Mouse (Mus musculus): Measurements from ENCODE around the gene Igfbp3. TPM values are rescaled to one million over a fixed set of nuclear protein-coding genes. Genes with fewer than 3 reads are reported as not detected.
"Not testable (repeated sequence)": the region's sequence is repeated elsewhere in the genome, so short reads cannot be mapped to it uniquely, and the experiment has no call there.

The Igfbp3 gene
- polyA plus RNA-seq, 1 experiment: 22.6 TPM

DNA sequence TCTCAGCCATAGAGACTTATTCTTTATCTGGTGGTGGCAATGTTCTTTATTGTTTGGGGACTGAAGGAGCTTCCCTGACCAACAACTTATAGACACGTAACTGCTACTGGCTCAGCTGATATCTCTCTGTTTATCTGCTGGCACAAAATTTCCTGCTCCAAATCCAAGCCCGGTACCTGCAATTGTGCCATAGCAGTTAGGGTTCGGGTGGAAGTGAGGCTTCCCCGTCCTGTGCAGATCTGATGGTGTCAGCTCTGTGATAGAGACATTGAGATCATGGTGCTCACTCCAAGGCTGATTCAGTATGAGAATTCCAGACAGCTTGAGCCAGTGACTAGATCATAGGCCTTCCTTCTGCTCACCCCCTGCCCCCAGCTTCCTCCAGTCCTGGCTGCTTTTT is 18.2 kb upstream of the Igfbp3 start:
- no peak for DNase-seq (ENCODE audit: low read depth)
- no peak for TF ChIP-seq POLR2A (IDR thresholded peaks at IDR 0.05; ENCODE audit: borderline replicate concordance, extremely low read depth, insufficient read depth, insufficient read length, poor library complexity, severe bottlenecking)

GRCm38 (mm10) chr11:7230000-7230399 is 16.3 kb upstream of the Igfbp3 start:
- no peak for TF ChIP-seq CTCF (IDR thresholded peaks at IDR 0.05; ENCODE audit: borderline replicate concordance, extremely low read depth, insufficient read depth, insufficient read length)
- TF ChIP-seq POLR2A (IDR thresholded peaks at IDR 0.05; ENCODE audit: borderline replicate concordance, extremely low read depth, insufficient read depth, insufficient read length, poor library complexity, severe bottlenecking): no peak

DNA sequence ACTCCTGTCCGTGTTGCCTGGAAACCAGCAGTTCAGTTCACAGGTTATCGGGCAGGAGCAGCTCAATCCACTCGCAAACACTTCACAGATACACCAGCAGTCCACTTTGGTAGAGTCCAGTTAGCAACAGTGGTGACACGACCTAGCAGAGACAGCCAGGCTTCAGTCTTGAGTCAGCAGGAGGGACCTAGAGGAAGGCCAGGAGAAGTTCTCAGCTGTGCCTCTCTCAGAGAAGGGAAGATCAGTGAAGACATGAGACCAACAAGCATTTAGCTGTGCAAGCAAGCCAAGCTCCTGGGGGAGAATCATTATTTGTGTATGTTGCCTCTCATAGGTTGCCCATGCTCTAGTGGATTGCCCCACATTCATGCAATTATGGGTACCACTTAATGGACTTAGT is 14.4 kb upstream of the Igfbp3 start:
- no peak for DNase-seq (ENCODE audit: low read depth)
- no peak for TF ChIP-seq POLR2A (IDR thresholded peaks at IDR 0.05; ENCODE audit: borderline replicate concordance, extremely low read depth, insufficient read depth, insufficient read length, poor library complexity, severe bottlenecking)
- no peak for TF ChIP-seq CTCF (IDR thresholded peaks at IDR 0.05; ENCODE audit: borderline replicate concordance, extremely low read depth, insufficient read depth, insufficient read length)

More at GRCm38 (mm10) chr11:7230000-7230399, 16.3 kb upstream of the Igfbp3 start:
- DNase-seq (ENCODE audit: low read depth): no peak

DNA sequence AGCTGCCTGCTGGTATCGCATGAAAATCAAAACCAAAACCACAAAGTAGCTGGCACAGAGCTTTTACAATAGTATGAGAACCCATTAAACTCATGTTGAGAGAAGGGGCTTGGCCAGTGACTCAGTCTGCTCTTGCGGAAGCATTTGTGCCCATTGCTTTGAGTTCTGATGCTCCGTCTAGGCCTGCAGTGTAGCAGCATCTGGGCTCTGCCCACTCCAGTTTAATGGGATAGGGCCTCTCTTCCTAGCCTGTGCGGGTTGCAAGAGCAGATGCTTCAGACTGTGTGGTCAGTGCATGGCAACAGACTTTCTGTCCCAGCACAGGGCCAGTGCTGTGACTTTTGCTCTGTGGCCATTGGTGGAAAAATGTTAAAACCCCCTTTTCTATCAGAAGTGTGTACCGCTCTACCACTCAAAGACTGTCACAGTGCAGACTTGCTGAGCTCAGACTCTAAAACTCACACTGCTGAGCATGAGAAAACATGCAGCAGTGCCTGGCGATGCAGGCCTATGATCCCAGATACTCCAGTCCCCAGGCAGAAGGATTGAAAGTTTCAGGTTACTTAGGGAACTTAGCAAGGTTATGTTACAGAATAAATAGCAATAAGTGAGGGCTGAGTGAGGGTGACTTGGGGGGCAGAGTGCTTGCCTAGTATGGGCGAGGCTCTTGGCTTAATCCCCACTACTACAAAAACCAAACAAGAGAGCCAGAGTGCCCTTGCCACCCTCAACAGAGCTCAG is 13.3 kb upstream of the Igfbp3 start:
- DNase-seq (ENCODE audit: low read depth): no peak
- TF ChIP-seq CTCF (IDR thresholded peaks at IDR 0.05; ENCODE audit: borderline replicate concordance, extremely low read depth, insufficient read depth, insufficient read length) (no peak), POLR2A (IDR thresholded peaks at IDR 0.05; ENCODE audit: borderline replicate concordance, extremely low read depth, insufficient read depth, insufficient read length, poor library complexity, severe bottlenecking) (no peak)

DNA sequence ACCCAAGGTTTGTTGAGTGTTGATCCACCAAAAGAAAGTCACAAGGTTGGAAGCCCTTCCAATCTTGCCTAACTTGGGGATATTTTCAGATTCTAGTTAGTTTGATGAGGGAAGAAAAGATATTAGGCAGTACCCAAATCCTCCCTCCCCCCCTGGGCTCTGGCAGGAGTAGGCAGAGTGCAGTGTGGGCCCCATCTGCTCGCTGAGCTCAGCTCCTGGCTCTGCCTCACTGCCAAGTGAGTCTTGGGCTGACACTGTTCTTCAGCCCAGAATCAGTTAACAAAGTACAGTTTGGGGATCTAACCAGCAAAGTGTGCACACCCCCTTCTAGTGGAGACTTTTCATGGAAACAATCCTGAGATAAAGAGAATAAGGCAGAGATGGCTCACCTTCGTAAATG is 12.5 kb upstream of the Igfbp3 start:
- DNase-seq (ENCODE audit: low read depth): peak; percentile 68

DNA sequence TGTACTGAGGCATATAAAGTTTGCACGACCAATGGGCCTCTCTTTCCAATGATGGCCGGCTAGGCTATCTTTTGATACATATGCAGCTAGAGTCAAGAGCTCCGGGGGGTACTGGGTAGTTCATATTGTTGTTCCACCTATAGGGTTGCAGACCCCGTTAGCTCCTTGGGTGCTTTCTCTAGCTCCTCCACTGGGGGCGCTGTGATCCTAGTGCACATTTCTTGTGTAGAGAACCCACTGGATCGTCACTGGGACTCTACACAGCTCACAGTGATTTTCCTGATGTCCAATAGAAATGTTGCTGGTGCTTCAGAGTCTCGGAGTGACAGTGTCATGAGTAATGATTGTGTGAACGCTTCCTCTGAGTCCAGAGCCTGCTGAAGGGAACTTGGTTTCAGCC is 8.1 kb upstream of the Igfbp3 start:
- peak; percentile 6; the same call in 1 of the 2 replicates for TF ChIP-seq CTCF (IDR thresholded peaks at IDR 0.05; ENCODE audit: borderline replicate concordance, extremely low read depth, insufficient read depth, insufficient read length)
- DNase-seq (ENCODE audit: low read depth): not testable (repeated sequence)

More for the DNA sequence above, 12.5 kb upstream of the Igfbp3 start:
- no peak for TF ChIP-seq POLR2A (IDR thresholded peaks at IDR 0.05; ENCODE audit: borderline replicate concordance, extremely low read depth, insufficient read depth, insufficient read length, poor library complexity, severe bottlenecking)
- TF ChIP-seq CTCF (IDR thresholded peaks at IDR 0.05; ENCODE audit: borderline replicate concordance, extremely low read depth, insufficient read depth, insufficient read length): no peak

GRCm38 (mm10) chr11:7215703-7216102 is 2.0 kb upstream of the Igfbp3 start:
- DNase-seq (ENCODE audit: low read depth): peak; percentile 78
- TF ChIP-seq POLR2A (IDR thresholded peaks at IDR 0.05; ENCODE audit: borderline replicate concordance, extremely low read depth, insufficient read depth, insufficient read length, poor library complexity, severe bottlenecking) (no peak), CTCF (IDR thresholded peaks at IDR 0.05; ENCODE audit: borderline replicate concordance, extremely low read depth, insufficient read depth, insufficient read length) (peak; percentile 84)

- peak; percentile 89 for DNase-seq (ENCODE audit: low read depth)
- TF ChIP-seq POLR2A (IDR thresholded peaks at IDR 0.05; ENCODE audit: borderline replicate concordance, extremely low read depth, insufficient read depth, insufficient read length, poor library complexity, severe bottlenecking) (no peak), CTCF (IDR thresholded peaks at IDR 0.05; ENCODE audit: borderline replicate concordance, extremely low read depth, insufficient read depth, insufficient read length) (peak; percentile 84)
Measured at GRCm38 (mm10) chr11:7214761-7215160, 1.0 kb upstream of the Igfbp3 start.

DNA sequence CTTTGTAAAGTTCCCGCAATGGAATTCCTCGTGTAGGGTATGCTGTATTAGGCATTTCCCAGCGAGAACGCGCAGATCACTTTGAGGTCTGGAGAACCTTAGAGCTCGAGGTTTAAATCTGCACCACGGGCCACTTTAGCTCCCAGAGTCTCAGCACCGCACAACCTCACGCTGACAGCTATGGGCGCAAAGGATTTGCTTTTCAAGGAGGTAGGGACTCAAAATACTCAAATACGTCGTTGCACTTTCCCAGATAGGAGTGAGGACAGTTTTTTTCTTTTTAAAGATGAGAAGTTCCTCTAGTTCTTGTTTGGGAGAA is 578 bp upstream of the Igfbp3 start:
- no peak for DNase-seq (ENCODE audit: low read depth)
- TF ChIP-seq CTCF (IDR thresholded peaks at IDR 0.05; ENCODE audit: borderline replicate concordance, extremely low read depth, insufficient read depth, insufficient read length): no peak
- no peak for TF ChIP-seq POLR2A (IDR thresholded peaks at IDR 0.05; ENCODE audit: borderline replicate concordance, extremely low read depth, insufficient read depth, insufficient read length, poor library complexity, severe bottlenecking)

- no peak for TF ChIP-seq POLR2A (IDR thresholded peaks at IDR 0.05; ENCODE audit: borderline replicate concordance, extremely low read depth, insufficient read depth, insufficient read length, poor library complexity, severe bottlenecking)
- TF ChIP-seq CTCF (IDR thresholded peaks at IDR 0.05; ENCODE audit: borderline replicate concordance, extremely low read depth, insufficient read depth, insufficient read length): no peak
- DNase-seq (ENCODE audit: low read depth): no peak
Measured at GRCm38 (mm10) chr11:7213161-7213500, 592 bp downstream of the Igfbp3 start.

GRCm38 (mm10) chr11:7212126-7212798 is 1.5 kb downstream of the Igfbp3 start:
- DNase-seq (ENCODE audit: low read depth): no peak
- TF ChIP-seq POLR2A (IDR thresholded peaks at IDR 0.05; ENCODE audit: borderline replicate concordance, extremely low read depth, insufficient read depth, insufficient read length, poor library complexity, severe bottlenecking) (no peak), CTCF (IDR thresholded peaks at IDR 0.05; ENCODE audit: borderline replicate concordance, extremely low read depth, insufficient read depth, insufficient read length) (no peak)

- peak; percentile 61 for DNase-seq (ENCODE audit: low read depth)
- TF ChIP-seq POLR2A (IDR thresholded peaks at IDR 0.05; ENCODE audit: borderline replicate concordance, extremely low read depth, insufficient read depth, insufficient read length, poor library complexity, severe bottlenecking) (no peak), CTCF (IDR thresholded peaks at IDR 0.05; ENCODE audit: borderline replicate concordance, extremely low read depth, insufficient read depth, insufficient read length) (no peak)
Measured at GRCm38 (mm10) chr11:7211211-7211610, 2.5 kb downstream of the Igfbp3 start.

Data from brain, embryonic 14.5 days (tissue).